Mouse (Mus musculus) liver, adult (tissue): Measurements from ENCODE around the gene Hexim1.

Experiments
- GATA4 ChIP-seq: IDR thresholded peaks from 2 replicates; pipeline ENCODE4 v1.6.1; 2014; ENCODE audit warnings: mild to moderate bottlenecking, low read length; ENCODE audit not compliant: insufficient replicate concordance

Hexim1 gene

DNA sequence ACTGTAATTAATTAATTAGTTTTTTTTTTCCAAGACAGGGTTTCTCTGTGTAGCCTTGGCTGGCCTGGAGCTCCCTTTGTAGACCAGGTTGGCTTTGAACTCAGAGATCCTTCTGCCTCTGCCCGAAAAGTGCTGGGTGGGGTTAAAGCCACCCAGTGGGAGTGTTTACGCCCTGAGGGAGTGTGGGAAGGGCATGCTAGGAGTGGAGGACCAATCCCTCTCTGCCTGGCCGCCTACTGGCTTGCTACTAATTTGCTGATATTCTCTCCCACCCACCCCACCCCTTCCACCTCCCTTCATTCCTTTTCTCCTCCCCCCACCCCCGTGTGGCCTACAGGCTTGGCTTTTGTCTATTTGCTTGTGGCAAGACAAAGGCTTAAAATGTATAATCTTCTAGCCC lies 9.6 kb upstream of the Hexim1 start:
- TF ChIP-seq GATA4, result no peak

DNA sequence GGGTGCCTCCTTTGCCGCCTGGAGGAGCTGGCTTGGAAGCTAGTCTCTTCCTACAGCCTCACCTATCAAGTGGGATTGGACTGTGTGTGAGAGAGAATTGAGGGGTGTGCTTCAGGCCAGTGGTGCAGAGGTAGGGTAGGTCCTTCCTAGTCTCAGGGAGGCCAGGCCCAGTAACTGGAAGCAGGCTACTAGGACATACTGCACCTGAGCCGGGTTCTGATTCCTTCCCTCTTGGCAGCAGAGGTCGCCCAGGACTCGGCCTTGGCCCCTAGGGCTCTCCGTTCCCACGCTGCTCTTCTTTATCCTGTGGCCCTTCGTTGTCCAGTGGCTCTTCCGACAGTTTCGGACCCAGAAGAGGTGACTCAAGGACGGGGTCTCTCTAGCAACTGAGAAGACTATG lies 4.7 kb upstream of the Hexim1 start:
- no peak for TF ChIP-seq GATA4

DNA sequence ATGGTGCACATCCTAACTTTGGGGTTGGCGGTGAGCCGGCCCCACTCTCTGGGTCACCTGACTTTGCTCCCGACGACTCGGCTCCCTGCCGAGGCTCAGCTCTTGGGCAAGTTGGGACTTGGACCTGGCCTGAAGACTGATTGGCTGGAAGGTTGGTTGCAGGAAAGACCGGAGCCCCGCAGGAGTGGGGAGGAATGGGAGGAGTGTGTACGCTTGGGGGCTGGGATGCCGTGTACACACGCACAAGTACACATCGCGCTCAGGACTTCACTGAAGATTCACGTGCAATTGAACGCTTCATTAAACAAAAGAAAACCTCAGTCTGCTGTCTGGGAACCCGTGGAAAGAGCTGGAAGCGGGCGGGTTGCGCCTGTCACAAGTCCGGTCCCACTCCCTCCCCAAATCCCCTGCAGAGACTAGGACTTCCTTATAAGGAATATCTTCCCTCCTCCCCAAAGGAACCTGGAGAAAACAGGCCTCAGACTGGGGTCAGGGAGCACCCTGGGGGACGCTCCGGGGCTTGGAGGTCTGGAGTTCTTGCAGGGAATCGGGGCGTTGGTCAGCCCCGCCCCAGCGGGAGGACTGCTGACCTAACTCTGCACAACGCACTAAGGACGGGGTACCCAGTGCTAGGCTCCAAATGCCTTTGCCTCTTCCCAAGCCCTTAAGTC lies 4.0 kb upstream of the Hexim1 start:
- no peak for TF ChIP-seq GATA4

DNA sequence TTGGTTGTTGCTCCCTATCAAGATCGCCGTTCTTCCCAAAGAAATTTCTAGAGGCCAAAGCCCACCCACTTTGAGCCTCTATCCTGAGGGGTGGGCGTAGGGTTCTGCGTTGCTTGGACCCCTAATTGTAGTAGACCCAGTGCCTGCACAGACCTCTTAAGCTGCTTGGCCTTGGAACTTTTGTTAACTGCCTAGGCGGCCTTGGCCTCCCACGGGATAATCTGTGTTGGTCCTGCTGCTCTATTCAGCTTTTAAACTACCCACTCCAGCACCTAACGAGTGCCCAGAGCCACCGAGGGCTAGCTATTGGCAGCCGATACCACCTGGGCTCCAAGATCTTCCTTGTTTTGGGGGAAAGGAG lies 3.5 kb upstream of the Hexim1 start:
- no peak for TF ChIP-seq GATA4

DNA sequence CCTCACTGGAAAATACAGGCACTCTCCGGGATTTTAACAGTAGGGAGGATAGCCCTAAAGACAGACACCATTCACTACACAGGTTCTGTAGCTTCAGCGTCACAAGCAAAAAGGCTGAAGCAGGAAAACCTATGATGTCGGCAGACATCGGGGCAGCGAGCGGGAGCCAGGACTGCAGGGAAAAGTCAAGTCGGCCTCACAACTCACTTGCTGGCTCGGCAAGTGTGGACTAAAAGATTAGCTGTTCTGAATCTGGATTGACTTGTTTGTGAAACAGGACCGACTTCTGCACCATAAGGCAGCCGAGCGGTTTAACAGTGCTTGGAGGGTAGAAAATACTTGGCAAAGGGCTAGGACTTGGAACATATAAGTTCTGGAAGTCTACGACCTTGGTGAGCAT lies 3.0 kb upstream of the Hexim1 start:
- TF ChIP-seq GATA4, result no peak

DNA sequence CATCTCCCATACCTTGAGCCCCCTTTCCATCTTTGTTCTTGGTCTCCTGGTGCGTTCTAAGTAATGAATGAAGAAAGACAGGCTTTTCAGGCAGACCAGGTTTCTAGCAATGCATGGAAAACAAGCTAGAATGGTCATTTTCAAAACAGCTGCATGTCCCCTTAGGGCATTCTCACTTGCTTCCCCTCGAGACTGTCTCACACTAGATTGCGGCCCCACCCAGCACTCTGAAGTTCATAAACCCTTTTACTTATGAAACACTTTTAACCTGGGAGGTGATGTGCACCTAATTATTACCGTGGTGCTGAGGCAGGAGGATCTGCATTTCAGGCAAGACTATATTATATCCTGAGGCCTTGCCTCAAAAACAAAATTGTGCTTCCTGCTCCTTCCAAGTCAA lies 2.3 kb upstream of the Hexim1 start:
- TF ChIP-seq GATA4, result no peak

DNA sequence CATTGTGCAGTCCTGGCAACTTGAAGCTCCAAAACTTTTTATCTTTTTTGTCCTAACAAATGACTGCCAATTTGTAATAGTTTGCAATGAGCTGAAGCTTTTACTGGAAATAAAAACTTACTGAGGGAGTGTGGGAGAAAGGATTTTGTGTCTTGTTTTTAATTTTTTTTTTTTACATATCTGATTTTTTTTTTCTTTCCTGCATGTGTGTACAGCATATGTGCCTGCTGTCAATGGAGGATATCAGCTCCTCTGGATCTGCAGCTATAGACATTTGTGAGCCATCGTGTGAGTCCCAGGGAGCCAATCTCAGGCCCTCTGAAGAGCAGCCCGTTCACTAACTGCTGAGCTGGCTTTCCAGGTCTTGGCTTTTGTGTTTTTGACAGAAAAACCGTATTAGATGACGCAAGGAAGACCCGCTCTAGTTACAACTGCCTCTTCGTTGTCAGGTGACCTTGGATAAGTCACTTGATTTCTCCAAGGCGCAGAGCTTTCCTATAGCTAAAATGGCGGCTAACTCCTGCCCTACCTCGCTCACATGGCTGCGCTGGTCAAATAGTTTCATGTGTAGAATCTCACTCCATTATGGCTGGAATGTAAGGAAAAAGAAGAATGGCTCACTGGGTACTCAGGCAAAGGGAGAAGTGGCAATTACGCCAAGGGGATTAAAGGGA lies 1.6 kb upstream of the Hexim1 start:
- TF ChIP-seq GATA4, result no peak

DNA sequence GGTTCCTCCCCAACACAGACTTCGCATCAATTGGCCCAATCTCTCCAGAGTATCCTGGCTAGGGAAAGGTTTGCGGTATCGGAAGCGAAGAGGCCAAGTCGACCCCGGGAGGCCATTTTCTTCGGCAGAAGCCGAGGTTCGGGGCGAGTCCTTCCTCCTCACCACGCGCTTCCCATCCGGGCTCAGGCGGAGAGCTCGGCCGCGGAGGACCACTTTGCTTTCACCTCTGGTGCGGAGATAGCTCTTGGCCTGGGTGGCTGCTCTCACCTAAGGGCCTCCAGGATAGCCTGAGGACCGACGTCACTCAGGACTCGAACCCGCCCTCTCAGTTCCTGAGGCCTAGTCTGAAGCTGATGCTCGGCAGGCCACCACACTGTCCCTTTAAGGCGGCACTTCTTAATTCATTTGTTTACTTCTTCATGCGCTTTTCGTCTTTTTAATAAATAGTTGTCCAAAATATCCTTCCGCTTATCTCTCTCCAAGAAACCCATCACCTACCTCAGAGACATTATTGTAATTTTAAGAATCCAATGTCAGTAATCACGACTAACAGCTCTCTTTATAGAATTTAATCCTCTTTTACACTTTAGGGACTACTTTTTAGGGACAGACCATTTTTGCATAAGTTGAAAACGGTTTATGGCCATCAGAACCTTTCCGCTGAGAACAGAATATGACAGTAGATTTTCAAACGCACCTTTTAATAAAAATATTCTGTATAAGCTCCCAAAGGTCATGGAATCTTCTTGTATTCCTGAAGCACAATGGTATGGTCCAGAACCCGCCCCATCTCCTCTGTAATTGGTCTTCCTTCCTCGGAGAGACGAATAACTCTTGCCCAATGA lies 646 bp upstream of the Hexim1 start:
- peak; percentile 46; the same call in 1 of the 2 replicates for TF ChIP-seq GATA4

DNA sequence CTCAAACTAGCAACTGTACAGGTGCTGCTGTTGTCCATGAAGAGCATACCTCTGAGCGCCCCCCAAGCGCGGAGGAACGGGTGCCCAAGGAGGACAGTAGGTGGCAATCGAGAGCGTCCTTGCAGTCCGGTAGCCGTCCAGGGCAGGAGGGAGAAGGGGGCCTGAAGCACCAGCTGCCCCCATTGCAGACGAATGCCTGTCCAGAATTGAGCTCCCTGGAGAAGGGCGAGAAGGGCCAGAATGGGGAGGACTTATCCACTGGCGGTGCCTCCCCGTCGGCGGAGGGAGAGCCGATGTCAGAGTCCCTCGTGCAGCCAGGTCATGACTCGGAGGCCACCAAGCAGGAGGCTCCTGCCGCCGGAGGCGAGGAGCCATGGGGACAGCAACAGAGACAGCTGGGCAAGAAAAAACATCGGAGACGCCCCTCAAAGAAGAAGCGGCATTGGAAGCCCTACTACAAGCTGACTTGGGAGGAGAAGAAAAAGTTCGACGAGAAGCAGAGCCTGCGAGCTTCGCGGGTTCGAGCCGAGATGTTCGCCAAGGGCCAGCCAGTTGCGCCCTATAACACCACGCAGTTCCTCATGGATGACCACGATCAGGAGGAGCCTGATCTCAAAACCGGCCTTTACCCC lies 1.0 kb downstream of the Hexim1 start:
- no peak for TF ChIP-seq GATA4

DNA sequence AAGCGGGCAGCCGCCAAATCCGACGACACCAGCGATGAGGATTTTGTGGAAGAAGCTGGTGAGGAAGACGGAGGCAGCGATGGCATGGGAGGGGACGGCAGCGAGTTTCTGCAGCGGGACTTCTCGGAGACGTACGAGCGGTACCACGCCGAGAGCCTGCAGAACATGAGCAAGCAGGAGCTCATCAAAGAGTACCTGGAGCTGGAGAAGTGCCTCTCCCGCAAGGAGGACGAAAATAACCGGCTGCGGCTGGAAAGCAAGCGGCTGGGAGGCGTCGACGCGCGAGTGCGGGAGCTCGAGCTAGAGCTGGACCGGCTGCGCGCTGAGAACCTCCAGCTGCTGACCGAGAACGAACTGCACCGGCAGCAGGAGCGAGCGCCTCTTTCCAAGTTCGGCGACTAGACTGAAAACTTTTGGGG lies 1.6 kb downstream of the Hexim1 start:
- TF ChIP-seq GATA4, result no peak

DNA sequence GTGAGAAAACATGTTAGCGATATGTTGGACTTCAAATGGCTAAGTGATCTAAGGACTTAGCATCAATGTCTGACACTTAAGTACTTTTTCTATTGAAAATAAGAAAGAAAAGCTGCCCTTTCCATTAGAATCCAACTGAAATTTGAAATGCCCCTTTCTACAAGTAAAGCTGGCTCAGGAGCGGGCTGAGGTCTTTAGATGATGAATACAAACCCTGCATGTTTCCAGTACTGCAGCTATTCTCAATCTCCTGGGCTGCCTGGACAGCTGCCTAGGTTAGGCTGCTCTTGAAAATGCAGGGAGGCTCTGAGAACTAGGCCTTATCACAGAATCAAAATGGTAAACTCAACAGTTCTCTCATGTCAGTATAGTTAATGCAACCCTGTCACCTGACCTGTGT lies 2.8 kb downstream of the Hexim1 start:
- TF ChIP-seq GATA4, result no peak

DNA sequence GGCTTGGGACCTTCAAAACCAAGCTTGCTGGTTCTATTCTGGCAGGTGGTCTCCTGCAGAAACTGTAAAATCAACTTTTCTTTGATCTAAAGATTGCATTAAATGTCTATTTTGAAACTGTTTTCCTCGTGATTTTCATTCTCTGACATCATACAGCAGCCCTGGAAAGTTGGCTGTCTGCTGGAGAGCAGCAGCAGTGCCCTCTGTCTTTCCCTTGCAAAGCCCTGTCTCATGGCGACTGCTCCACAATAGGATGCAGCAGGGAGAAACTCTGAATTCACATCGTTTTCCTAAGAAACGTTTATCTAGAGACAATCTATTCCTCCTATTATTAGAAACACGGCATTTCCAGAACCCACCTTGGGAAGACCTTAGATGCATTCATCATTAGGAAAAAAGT lies 3.6 kb downstream of the Hexim1 start:
- no peak for TF ChIP-seq GATA4

DNA sequence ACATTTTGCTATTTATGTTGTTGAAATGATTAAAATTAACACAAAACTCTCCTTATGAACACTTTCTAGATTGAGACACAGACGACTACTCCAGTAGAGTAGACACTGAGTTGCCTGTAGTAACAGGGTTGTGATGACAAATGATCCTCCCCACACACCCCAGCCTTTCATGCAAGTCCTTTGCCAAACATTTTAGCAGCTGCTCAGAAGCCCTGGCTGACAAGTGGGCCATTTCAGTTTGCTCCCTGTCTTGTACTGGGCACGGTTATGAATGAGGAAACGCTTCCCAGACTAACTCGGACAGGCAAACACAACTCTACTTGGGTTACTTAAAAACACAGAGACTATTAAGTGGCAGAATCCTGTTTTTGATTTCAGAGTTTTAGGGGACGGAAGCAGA lies 4.3 kb downstream of the Hexim1 start:
- no peak for TF ChIP-seq GATA4

DNA sequence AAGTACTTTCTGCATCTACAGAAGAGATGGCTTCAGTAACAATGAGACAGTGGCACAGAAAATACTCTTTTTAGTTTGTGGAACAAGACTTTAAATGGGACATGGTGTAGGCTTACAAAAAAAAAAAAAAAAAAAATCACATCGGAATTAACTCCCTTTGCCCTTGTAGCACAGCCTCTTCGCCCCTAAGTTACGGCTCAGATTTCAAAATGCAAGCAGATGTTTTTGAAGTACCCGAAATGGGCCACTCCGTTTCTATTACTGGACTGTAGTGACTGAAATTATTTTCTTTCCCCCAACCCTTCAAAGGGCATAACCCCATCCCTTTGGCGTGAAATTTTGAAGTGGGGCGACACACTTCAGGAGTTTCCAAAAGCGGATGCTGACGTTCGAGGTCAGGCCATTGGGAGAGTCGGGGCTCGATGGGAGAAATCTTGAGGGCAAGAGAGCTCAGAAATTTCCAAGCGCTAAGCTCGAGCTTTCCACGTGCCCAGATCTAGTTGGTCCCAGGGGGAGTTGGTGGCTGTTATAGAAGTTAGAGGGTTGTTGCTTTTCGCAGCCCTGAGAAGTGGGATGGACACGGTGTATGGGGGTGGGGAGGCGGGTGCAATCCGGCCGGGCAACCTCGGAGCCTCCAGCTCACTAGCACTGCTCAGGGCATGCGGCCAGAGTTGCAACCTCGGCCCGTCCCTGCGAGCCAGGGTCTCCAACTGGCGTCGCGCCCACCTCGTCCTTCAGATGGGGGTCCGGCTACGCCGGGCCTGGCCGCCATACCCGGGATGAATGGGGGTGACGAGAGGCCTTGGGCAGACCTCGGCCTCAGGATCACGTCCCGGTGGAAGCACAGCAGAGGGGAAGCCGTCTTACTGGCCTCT lies 15.9 kb downstream of the Hexim1 start, which contains the start of gene Hexim2:
TSS of gene Hexim2 (plus strand) at position 729 of the 875 bp plus-strand sequence.
- no peak for TF ChIP-seq GATA4
